Mouse (Mus musculus) CD4-positive helper T cell, adult 2 months (primary cell): Measurements from ENCODE around the gene Armt1.

Source experiments
- DNase-seq: peaks from one replicate; pipeline ENCODE4 v3.0.0-alpha.2; 2012; ENCODE audit warnings: low read depth, missing footprints, low spot score

Armt1 gene

DNA sequence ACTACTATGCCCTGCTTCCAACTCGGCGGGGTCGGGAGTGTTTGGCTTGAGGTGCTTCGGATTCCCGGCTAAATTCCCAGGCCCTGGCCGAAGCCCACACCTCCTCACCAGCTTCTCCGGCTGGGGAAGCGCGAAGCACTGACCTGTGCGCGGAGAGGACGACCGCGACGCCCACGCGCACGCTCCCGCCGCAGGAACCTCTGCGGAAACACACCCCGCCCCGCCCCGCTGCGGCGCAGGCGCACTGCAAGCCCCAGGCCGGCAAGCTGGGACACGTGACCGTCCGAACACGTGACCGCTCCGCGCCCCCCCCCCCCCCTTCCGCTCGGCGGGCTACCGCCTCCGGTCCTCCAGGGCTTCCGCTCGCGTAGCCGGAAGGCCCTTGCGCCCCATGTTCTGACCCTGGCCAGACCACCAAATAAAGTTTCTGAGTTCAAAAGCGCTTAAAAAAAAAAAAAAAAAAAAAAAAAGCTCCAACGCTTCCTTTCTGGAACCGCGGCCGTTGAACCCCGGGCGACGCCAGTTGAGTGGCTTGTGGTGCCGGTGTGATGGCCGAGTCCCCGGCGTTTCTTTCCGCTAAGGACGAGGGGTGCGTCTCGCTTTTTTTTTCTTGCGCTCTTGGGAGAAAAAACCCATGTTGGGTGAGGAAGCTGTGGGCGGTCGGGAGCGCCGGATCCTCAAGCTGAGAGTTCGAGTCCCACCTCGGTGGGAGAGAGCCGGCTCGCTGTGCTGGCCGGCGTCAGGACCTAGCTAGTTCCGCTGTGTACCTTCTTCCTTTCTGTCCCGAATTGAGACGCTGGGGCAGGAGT is at the start of gene Armt1, which contains the start of gene Rmnd1:
TSS of gene Armt1 (plus strand) at position 345 of the 809 bp plus-strand sequence.
TSS of gene Rmnd1 (minus strand) at position 266 of the 809 bp plus-strand sequence.
- peak; percentile 98 for DNase-seq

DNA sequence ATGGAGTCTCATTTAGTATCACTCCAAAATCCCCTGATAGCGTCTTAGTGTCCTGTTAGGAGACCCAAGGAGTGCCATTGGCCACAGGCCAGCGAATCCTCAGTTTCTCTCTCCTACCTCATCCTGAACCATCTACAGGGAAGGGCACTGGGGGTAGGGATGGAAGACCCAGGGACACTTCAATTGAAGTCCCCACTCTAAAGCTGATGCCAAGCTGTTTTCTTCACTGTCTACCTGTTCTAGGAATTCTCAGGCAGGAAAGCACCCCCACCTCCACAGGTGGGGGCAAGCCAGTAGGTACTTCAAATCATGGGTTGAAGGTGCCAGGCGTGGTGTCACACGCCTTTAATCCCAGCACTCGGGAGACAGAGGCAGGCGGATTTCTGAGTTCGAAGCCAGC is 48.0 kb upstream of the Armt1 start:
- DNase-seq: no peak

GRCm38 (mm10) chr10:4386609-4387591 is 45.4 kb upstream of the Armt1 start:
- peak; percentile 98 for DNase-seq

DNA sequence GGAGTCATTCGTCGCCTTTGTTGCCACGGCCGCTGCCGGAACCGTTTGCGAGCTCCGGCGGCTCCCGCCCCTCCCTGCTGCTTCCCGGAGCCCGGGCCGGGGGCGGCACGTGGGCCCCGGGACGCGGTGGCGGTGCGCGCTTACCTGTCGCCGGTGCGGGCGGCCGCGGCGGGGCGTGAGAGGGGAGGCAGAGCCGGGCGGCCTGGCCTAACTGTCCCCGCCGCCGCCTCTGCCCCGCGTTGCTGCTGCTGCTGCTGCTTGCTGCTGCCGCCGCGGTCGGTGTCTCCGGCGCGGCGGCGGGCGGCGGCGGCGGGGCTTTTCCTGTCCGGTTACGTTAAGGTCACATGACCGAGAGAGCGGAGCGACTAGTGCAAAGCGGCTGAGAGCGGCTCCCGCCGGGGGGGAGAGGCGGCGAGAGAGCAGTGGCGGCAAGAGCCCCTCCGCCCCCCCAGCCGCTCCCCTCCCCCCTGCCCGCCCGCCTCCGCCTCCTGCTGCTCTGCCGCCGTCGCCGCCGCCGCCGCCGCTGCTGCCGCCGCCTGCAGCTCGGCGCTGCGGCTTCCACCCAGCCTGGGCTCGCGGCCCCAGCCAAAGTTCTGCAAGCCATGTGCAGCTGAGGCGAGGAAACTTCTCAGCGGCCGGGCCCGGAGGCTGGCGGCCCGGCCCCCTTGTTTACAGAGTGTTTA is 44.4 kb upstream of the Armt1 start, which contains the start of gene Zbtb2:
TSS of gene Zbtb2 (minus strand) at position 408 of the 683 bp plus-strand sequence.
- peak; percentile 82 for DNase-seq

DNA sequence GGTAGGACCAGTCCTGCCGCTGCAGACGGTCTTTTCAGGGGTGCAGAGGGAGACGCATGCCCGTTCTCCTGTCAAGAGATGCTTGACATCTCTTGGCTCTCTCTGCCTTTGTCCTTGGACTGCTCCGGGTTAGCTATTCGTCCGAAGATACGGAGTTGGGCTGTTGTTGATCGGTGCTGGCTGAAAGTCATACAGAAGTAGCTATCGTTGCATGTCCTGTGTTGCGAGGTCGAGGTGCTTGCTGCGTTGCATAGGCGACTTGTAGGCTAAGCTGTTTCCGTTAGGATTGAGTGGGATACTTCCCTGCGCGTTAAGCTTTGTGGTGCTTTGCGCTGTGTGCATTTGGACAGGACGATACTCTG is 43.9 kb upstream of the Armt1 start:
- no peak for DNase-seq

DNA sequence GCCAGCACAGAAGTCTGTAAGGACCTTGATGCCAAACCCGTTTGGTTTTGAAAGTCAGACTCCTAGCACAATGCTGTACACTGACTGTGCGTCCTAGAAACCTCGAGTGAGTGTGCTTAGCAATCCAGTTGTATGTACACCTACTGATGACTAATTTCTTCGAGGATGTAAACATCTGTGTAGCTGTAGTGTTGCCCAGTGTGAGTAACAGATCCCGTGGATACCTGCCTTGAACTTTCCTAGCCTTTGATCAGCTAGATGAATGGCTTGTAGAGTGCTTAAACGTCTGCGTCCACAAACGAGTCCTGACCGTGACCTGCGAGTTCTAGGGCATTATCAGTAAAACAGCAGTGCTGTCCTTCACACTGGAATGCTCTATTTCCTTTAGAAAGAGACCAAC is 43.2 kb upstream of the Armt1 start:
- peak; percentile 40 for DNase-seq

DNA sequence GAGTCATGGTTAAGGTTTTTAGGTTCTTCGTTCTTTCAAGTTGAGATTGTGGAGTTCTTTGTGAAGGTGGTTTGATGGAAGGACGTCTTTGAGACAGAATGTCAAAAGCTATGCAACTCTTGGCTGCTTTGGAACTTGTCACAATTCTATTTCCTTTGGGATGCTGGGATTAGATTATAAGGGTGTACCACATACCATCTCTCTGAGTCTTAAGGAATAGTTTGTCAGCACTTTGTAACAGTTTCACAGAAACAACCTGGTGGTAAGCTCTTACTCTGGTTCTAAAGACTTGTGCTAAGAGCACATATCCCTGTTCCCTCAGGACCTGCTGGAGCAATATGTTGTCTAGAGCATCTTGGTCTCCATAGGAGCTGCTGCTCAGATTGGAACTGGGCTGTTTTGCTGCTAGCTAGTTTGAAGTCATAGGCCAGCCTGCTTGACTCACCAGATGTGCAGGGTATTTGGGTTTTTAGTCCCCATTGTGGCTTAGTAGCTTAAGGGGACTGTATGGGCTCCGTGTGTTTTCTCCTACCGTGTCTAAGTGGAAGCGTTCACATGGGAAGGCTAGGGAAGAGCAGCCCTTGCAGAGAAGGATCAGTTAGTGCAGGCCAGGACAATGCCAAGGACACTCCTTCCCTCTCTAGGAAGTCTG is 42.7 kb upstream of the Armt1 start:
- no peak for DNase-seq

DNA sequence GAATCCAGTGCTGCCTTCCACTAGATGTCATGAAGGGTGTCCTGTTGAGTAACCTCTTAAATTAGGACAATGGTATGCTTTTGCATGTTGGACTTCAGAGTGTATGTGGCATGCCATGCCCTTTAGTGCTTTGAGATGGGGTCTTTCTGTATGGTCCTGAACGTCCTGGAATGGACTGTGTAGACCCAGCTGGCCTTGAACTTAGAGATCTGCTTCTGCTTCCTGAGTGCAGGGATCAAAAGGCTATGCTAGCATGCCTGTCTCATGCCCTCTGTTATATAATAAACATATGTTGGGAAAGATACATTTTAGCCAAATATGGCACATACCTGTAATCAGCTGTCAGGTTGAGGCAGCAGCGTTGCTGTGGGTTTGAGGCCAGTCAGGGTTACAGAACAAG is 41.7 kb upstream of the Armt1 start:
- no peak for DNase-seq

DNA sequence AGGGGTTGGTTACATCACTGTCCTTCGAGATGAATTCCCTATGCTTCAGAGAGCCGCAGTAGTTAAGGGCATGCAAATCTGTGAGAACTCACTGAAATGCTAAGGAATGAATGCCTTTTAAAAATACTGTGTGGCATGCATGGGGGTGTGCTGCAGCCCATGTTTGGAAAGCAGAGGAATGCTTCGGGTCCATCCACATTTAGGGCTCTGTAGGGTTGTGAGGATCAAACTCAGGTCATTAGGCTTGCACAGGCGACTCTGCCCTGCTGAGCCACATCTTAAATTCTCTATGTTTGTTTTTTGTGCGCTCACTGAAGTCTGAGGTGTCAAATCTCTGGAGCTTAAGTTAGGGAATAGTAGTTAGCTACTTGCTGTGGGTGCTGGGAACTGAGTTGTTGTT is 41.2 kb upstream of the Armt1 start:
- DNase-seq: no peak

DNA sequence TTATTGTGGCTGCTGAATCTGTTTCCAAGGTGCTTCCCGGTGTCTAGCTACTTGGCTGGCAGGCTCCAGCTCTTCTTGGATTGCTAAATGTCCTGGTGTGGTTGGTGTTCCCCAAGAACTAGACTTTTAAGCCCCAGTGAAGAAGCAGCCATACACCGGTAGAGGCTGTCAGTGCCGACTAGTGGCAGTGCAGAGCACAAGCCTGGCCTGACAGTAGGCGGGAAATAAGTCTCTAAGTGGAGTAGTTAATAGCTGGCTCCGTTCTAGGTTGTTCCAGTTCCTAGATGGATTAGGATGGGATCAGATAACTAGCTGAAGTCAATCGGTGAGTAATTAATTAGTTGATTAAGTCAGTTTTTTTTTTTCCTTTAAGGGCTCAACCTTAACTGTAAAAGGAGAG is 40.4 kb upstream of the Armt1 start:
- peak; percentile 47 for DNase-seq

GRCm38 (mm10) chr10:4395321-4395720 is 36.9 kb upstream of the Armt1 start:
- no peak for DNase-seq

- DNase-seq: no peak
Measured at GRCm38 (mm10) chr10:4398058-4398457, 34.2 kb upstream of the Armt1 start.

- DNase-seq: peak; percentile 63
Measured at GRCm38 (mm10) chr10:4404895-4405491, 27.3 kb upstream of the Armt1 start.

- no peak for DNase-seq
Measured at GRCm38 (mm10) chr10:4405511-4405910, 26.8 kb upstream of the Armt1 start.

- DNase-seq: no peak
Measured at GRCm38 (mm10) chr10:4407191-4407590, 25.1 kb upstream of the Armt1 start.

GRCm38 (mm10) chr10:4425245-4425644 is 7.0 kb upstream of the Armt1 start:
- DNase-seq: no peak

- no peak for DNase-seq
Measured at GRCm38 (mm10) chr10:4430399-4430798, 1.9 kb upstream of the Armt1 start.

DNA sequence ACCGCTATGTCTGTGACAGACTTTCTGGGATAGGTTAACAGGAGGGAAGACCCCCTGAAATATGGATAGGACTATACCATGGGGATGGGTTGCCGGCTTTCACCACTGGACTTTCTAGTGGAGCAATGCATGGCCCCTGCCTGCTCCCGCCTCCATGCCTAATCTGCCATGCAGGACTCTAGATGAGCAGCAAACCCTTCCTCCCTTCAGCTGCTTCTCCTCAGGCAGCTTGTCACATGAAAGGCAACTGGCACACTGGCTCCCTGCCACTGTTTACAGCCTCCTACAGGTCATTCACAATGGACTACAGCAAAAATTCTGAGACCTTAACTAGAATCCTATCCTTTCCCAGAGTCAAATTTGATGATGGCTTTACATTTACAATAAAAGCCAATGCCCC is 1.4 kb upstream of the Armt1 start:
- DNase-seq: no peak

DNA sequence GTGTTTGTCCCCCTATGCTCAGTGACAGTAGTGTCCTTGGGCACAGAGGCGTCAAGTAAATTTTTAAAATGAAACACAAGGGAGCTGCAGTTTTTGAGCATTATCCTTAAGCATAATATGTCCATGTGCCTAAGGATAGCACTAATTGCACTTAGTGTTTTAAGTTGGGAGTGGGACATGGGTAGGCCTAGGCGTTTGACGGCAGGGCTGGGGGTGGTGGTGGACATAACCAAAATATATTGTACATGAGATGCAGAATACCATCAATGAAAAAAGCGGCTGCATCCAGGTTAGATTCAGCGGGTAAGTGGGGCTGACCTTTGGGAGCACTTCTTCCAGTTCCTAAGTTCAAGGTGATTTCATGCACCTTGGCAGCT is 533 bp upstream of the Armt1 start:
- no peak for DNase-seq

- DNase-seq: peak; percentile 40
Measured at GRCm38 (mm10) chr10:4432996-4433755, 909 bp downstream of the Armt1 start.
